Mouse (Mus musculus) lung, adult 2 months (tissue): Measurements from ENCODE around the gene Tanc1.

ENCODE experiments used
- CTCF ChIP-seq: fragments of 200-500 bp; IDR thresholded peaks from 2 replicates; pipeline ENCODE4 v1.5.1; 2011; ENCODE audit warnings: mild to moderate bottlenecking, low read length, control low read depth; ENCODE audit not compliant: insufficient read depth
- POLR2A ChIP-seq: fragments of 200-500 bp; IDR thresholded peaks from 2 replicates; pipeline ENCODE4 v1.6.1; 2011; ENCODE audit warnings: low read depth, mild to moderate bottlenecking, control low read depth, low read length, borderline replicate concordance; ENCODE audit errors: extremely low read depth

- TF ChIP-seq CTCF, result no peak
- TF ChIP-seq POLR2A, result no peak
These were observed 10.9 kb upstream of the Tanc1 start for GRCm38 (mm10) chr2:59600980-59601379.
